Mouse (Mus musculus) stomach, embryonic 15.5 days (tissue): ENCODE results near the gene Ebf1. TPM values are rescaled to one million over a fixed set of nuclear protein-coding genes. Genes with fewer than 3 reads are reported as not detected.

Experiments used
- ATAC-seq: fragments of 200-750 bp; cut with Nextera tagmentation; 2 replicates; pipeline ENCODE4 v1.8.0; 2017; ENCODE audit warnings: low read depth, moderate number of reproducible peaks, moderate TSS enrichment; ENCODE audit not compliant: insufficient read depth, low FRiP score
- H3K27ac ChIP-seq: fragments of 300-500 bp; sonication (generic); 2 replicates; pipeline ENCODE4 v1.5.1; 2015; ENCODE audit warnings: mild to moderate bottlenecking, inconsistent platforms
- H3K27me3 ChIP-seq: fragments of 300-500 bp; sonication (generic); replicated peaks from 2 replicates; pipeline ENCODE4 v1.6.1; 2015; ENCODE audit warnings: inconsistent platforms
- H3K36me3 ChIP-seq: fragments of 300-500 bp; sonication (generic); 2 replicates; pipeline ENCODE4 v1.6.1; 2015; ENCODE audit warnings: inconsistent platforms
- H3K4me1 ChIP-seq: fragments of 300-500 bp; sonication (generic); 2 replicates; pipeline ENCODE4 v1.6.1; 2015; ENCODE audit warnings: inconsistent platforms
- H3K4me2 ChIP-seq: fragments of 300-500 bp; sonication (generic); 2 replicates; pipeline ENCODE4 v1.6.1; 2015; ENCODE audit warnings: mild to moderate bottlenecking, inconsistent platforms
- H3K4me3 ChIP-seq: fragments of 300-500 bp; sonication (generic); replicated peaks from 2 replicates; pipeline ENCODE4 v1.5.1; 2015; ENCODE audit warnings: inconsistent platforms
- H3K9ac ChIP-seq: fragments of 300-500 bp; sonication (generic); 2 replicates; pipeline ENCODE4 v1.6.1; 2015; ENCODE audit warnings: inconsistent platforms
- H3K9me3 ChIP-seq: fragments of 300-500 bp; sonication (generic); 2 replicates; pipeline ENCODE4 v1.6.1; 2016; ENCODE audit warnings: inconsistent platforms
- WGBS: fragments of 180-500 bp; shearing (Covaris S2); methylation state at CpG from one replicate; pipeline ENCODE4 v1.1.7; 2015; 5-methylcytosine and 5-hydroxymethylcytosine counted together
- polyA plus RNA-seq: library from polyadenylated mRNA; unstranded; fragments of >200 nt; fragmentation: Nextera tagmentation; extraction: Ambion mirVana; gene quantifications from 2 replicates; pipeline ENCODE4 v1.2.1, GENCODE M21; 2015

Ebf1 gene
- polyA plus RNA-seq, 1 experiment from 2014 or later = 12.2 TPM

DNA sequence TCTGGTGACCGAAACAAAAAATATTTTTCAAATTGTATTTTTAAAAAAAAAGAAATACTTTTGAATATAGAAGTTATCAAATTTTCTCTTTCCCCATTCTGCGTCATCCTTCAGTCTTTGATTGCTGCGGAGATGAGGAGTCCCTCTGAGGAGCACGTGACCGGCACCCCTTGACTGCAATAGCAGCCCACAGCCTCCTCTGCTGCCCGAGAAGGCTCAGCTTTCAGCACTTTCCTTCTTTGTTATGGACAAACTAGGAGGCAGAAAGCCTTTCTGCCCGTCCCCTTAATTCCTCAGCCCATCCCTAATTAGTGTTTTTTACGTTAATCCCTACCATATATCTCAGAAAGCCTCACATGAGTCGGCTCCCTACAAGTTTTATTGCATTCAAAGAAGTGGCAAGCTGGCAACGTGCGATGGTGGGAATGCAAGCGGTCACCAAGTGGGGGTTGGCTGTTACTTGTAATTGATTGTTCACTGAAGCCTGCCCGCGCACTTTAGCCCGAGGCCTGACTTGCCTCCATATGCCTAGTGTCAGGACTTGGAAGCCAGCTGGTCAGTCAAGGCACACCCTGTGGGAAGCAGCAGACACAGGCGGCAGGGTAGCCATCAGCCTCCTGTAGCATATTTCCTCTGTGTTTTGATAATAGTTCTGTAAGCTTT is 79.6 kb downstream of the Ebf1 start:
- WGBS = 18% methylated on average over 16 of the region's 16 CpGs
- Histone ChIP-seq H3K27me3 (no peaks in the 10 kb centered on the region), H3K27ac (no peak overlapping the region), H3K9ac (no peak overlapping the region), H3K4me1 (0 out of 2 replicates have a peak, but pooled peaks cover 9% of the 10 kb centered on the region), H3K4me2 (peak overlapping the region; percentile 20; the same call in 1 of the 2 replicates), H3K36me3 (no peaks in the 10 kb centered on the region), H3K9me3 (no peaks in the 10 kb centered on the region), H3K4me3 (no peak overlapping the region)
- no peak; the same call in 1 of the 2 replicates for ATAC-seq

GRCm38 (mm10) chr11:44700181-44700580 is 83.1 kb downstream of the Ebf1 start:
- H3K4me1 ChIP-seq = 0 out of 2 replicates have a peak, but pooled peaks cover 9% of the 10 kb centered on the region
- no peaks in the 10 kb centered on the region for H3K36me3 ChIP-seq
- no peak for ATAC-seq
- H3K4me2 ChIP-seq = no peak overlapping the region
- H3K9ac ChIP-seq = no peak overlapping the region
- H3K9me3 ChIP-seq = no peaks in the 10 kb centered on the region
- WGBS = 57% methylated on average over 4 of the region's 4 CpGs
- peak overlapping the region; percentile 16; the same call in 1 of the 2 replicates for H3K27ac ChIP-seq
- no peaks in the 10 kb centered on the region for H3K27me3 ChIP-seq
- H3K4me3 ChIP-seq = no peak overlapping the region

GRCm38 (mm10) chr11:44701221-44701810 is 84.2 kb downstream of the Ebf1 start:
- no peak for ATAC-seq
- 0 out of 2 replicates have a peak, but pooled peaks cover 9% of the 10 kb centered on the region for H3K4me1 ChIP-seq
- no peak overlapping the region for H3K4me3 ChIP-seq
- no peaks in the 10 kb centered on the region for H3K36me3 ChIP-seq
- H3K4me2 ChIP-seq = no peak overlapping the region
- WGBS = 59% methylated on average over 11 of the region's 11 CpGs
- H3K9me3 ChIP-seq = no peaks in the 10 kb centered on the region
- H3K27ac ChIP-seq = no peak overlapping the region
- H3K27me3 ChIP-seq = no peaks in the 10 kb centered on the region
- no peak overlapping the region for H3K9ac ChIP-seq

DNA sequence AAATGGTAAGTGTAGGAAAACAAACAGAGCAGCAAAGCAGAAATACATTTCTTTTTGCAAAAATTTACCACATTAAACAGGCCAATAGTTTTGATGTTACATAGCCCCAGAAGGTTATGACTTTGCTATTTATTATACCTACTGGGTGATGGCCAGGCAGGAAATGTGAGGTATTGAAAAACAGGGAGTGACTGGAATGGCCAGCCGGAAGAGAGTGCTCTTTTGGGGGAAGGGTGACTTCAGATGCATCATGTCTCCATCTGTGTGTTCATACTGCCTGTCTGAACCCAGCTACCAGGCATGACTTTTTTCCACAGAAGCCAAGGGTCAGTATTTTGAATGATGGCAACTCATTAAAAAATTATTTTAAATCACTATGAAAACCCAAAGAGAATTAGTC is 84.7 kb downstream of the Ebf1 start:
- Histone ChIP-seq H3K4me2 (no peak overlapping the region), H3K9me3 (no peaks in the 10 kb centered on the region), H3K27me3 (no peaks in the 10 kb centered on the region), H3K9ac (no peak overlapping the region), H3K4me1 (0 out of 2 replicates have a peak, but pooled peaks cover 6% of the 10 kb centered on the region), H3K36me3 (no peaks in the 10 kb centered on the region), H3K27ac (no peak overlapping the region), H3K4me3 (no peak overlapping the region)
- 43% methylated on average over 1 of the region's 1 CpGs for whole genome bisulfite sequencing
- ATAC-seq = no peak

DNA sequence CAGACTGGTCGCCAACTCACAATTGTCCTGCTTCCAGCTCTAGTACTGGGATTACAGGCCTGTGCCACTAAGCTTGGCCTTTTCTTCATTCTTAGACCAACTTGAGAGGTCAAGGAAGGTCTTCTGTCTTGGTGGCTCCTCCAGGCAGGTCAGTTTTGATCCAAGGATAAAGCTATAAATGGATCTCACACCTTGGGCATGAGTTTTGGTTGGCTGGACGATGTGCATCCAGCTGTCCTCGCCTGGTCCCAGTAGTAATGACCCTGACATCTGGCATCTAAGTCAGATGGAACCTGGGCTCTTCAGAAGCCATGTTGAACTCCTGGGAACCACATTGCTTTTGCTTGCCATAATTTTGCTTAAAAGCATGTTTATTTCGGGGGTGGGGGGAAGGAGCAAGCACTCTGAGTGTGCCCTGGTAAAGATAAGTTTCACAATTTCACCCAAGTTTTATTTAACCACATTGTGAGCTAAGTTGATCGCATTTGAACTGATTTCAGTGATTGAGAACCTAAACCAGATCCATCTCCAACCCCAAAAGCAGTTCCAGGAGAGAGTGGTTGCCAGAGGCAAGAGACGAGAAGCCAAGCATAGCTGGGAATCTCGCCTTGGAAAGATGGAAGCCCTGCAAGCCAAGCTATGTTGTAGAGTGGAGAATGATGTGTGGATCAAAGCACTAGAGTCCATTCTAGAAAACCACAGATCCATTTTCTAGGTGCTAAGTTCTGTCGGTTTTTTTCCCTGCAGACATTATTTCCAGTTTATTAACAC is 85.8 kb downstream of the Ebf1 start:
- Histone ChIP-seq H3K4me1 (peaks cover 4% of the 10 kb centered on the region; the same call in 1 of the 2 replicates), H3K4me3 (no peak overlapping the region), H3K9me3 (no peaks in the 10 kb centered on the region), H3K9ac (no peak overlapping the region), H3K4me2 (no peak overlapping the region), H3K27me3 (no peaks in the 10 kb centered on the region), H3K27ac (no peak overlapping the region), H3K36me3 (no peaks in the 10 kb centered on the region)
- no peak for ATAC-seq
- 90% methylated on average over 8 of the region's 8 CpGs for WGBS

DNA sequence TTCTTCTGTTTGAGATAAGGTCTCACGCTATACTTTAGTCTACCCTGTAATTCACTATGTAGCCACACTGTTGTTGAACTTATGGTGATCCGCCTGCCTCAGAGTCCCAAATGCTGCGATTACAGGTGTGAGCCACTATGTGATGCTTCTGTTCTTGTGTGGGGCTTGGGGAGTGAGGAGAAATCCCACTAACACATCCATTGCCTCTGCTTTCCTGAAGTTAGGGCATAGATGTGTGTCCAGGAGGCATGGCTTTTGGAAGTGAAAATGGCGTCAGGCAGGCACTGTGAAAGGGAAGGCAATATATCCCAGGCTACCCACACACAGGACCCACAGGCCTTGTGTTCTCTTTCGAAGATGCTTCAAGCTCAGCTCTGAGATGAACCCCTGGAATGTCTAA is 86.8 kb downstream of the Ebf1 start:
- H3K36me3 ChIP-seq = no peaks in the 10 kb centered on the region
- 91% methylated on average over 5 of the region's 5 CpGs for WGBS
- no peak for ATAC-seq
- H3K4me1 ChIP-seq = peaks cover 4% of the 10 kb centered on the region; the same call in 1 of the 2 replicates
- H3K27ac ChIP-seq = no peak overlapping the region
- H3K4me3 ChIP-seq = no peak overlapping the region
- no peak overlapping the region for H3K9ac ChIP-seq
- H3K9me3 ChIP-seq = no peaks in the 10 kb centered on the region
- H3K27me3 ChIP-seq = no peaks in the 10 kb centered on the region
- H3K4me2 ChIP-seq = no peak overlapping the region

GRCm38 (mm10) chr11:44705811-44706210 is 88.7 kb downstream of the Ebf1 start:
- Histone ChIP-seq H3K9ac (no peak overlapping the region), H3K9me3 (no peaks in the 10 kb centered on the region), H3K27ac (no peak overlapping the region), H3K27me3 (no peaks in the 10 kb centered on the region), H3K4me3 (no peak overlapping the region), H3K4me2 (no peak overlapping the region), H3K36me3 (no peaks in the 10 kb centered on the region), H3K4me1 (no peaks in the 10 kb centered on the region; the same call in 1 of the 2 replicates)
- no peak for ATAC-seq
- WGBS = 88% methylated on average over 1 of the region's 1 CpGs

GRCm38 (mm10) chr11:44706386-44706785 is 89.3 kb downstream of the Ebf1 start:
- Histone ChIP-seq H3K4me1 (no peaks in the 10 kb centered on the region; the same call in 1 of the 2 replicates), H3K9me3 (no peaks in the 10 kb centered on the region), H3K4me3 (no peak overlapping the region), H3K27me3 (no peaks in the 10 kb centered on the region), H3K27ac (no peak overlapping the region), H3K36me3 (no peaks in the 10 kb centered on the region), H3K9ac (no peak overlapping the region), H3K4me2 (no peak overlapping the region)
- 68% methylated on average over 2 of the region's 2 CpGs for WGBS
- ATAC-seq = no peak

GRCm38 (mm10) chr11:44707381-44708289 is 90.5 kb downstream of the Ebf1 start:
- Histone ChIP-seq H3K4me1 (peaks cover 2% of the 10 kb centered on the region; the same call in 1 of the 2 replicates), H3K27me3 (no peaks in the 10 kb centered on the region), H3K27ac (peak overlapping the region; percentile 16; the same call in 1 of the 2 replicates), H3K9ac (no peak overlapping the region), H3K4me2 (peak overlapping the region; percentile 17; the same call in 1 of the 2 replicates), H3K4me3 (no peak overlapping the region), H3K36me3 (no peaks in the 10 kb centered on the region), H3K9me3 (no peaks in the 10 kb centered on the region)
- no peak for ATAC-seq
- WGBS = 19% methylated on average over 13 of the region's 13 CpGs

DNA sequence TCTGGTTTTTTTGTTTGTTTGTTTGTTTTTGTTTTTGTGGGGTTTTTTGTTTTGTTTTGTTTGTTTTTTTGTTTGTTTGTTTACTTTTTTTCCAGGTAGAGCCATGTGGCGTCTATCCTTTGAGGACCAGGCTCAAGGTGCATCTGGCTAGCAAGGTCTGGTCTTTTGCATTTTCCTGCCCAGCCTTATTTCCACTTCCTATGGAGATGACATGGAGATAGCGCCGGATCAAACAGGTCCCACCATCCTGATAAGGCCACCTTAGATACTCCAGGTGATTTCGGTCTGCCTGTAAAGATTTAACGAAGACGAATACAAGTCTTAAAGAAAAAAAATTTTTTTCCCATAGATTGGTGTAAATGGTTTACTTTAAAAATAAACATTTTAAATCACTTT is 91.2 kb downstream of the Ebf1 start:
- Histone ChIP-seq H3K27me3 (no peaks in the 10 kb centered on the region), H3K27ac (no peak overlapping the region), H3K36me3 (no peaks in the 10 kb centered on the region), H3K4me3 (no peak overlapping the region), H3K4me1 (peaks cover 2% of the 10 kb centered on the region; the same call in 1 of the 2 replicates), H3K9me3 (no peaks in the 10 kb centered on the region), H3K4me2 (no peak overlapping the region), H3K9ac (no peak overlapping the region)
- 53% methylated on average over 6 of the region's 6 CpGs for WGBS
- ATAC-seq = no peak

DNA sequence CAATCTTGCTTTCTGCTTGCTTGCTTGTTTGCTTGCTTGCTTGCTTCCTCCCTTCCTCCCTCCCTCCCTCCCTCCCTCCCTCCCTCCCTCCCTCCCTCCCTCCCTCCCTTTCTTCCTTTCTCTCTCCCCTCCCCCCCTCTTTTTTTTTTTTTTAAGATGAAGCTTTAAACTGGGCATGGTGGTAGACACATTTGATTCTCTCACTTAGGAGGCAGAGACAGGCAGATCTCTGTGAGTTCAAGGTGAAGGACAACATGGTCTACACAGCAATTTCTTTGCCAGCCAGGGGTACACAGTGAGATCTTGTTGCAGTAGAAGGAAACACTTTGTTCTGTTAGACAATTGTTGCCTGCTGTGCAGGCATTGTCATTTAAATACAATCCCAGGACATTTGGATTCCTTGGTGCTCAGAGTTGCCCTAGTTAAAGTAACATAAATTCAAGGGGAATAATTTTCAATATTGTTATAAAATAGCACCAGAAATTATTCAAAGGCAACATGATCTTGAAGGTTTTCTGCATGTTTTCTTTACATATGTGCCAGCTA is 92.0 kb downstream of the Ebf1 start:
- no peak for ATAC-seq

More for the DNA sequence above, 92.0 kb downstream of the Ebf1 start:
- H3K27me3 ChIP-seq = no peaks in the 10 kb centered on the region
- no peaks in the 10 kb centered on the region for H3K36me3 ChIP-seq
- H3K4me3 ChIP-seq = no peak overlapping the region
- no peaks in the 10 kb centered on the region for H3K9me3 ChIP-seq
- no peak overlapping the region for H3K9ac ChIP-seq
- H3K4me2 ChIP-seq = no peak overlapping the region
- H3K27ac ChIP-seq = no peak overlapping the region
- peaks cover 2% of the 10 kb centered on the region; the same call in 1 of the 2 replicates for H3K4me1 ChIP-seq
